Mouse (Mus musculus) layer of hippocampus, postnatal 25 days (tissue): Measurements from ENCODE around the gene Ddx28. TPM values are rescaled to one million over a fixed set of nuclear protein-coding genes. Genes with fewer than 3 reads are reported as not detected.

Source experiments
- DNase-seq, 2 experiments: peaks; one replicate each; pipeline ENCODE4 v3.0.0; 2022; ENCODE audit warnings: mixed read lengths in 2 of 2, low spot score in 1 of 2; ENCODE audit errors: extremely low spot score in 1 of 2
- total RNA-seq, 2 experiments: library from RNA; stranded (reverse); gene quantifications; 2 replicates each; pipeline ENCODE4 v1.2.3; 2021

The Ddx28 gene
- 10 to 100 TPM; 13.9 TPM for total RNA-seq

DNA sequence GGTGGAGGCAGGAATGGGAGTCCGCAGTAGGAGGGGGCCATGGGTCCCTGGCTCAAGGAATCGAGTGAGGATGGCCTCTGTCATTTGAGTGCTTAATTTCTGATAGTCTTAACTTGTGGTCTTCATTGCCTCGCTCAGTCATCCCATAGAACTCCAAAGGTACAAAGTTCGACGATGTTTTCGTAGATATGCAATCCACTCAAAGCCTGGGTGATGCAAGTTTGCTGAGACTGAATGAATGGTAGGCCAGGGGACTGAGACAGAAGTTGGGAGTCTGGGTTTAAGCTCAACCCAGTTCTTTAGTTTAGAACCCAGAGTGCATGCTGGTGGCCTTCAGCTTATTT is at the start of gene Ddx28:
Gene Ddx28 (minus strand): TSS at position 240 of the 344 bp plus-strand sequence.
- no peak for DNase-seq

DNA sequence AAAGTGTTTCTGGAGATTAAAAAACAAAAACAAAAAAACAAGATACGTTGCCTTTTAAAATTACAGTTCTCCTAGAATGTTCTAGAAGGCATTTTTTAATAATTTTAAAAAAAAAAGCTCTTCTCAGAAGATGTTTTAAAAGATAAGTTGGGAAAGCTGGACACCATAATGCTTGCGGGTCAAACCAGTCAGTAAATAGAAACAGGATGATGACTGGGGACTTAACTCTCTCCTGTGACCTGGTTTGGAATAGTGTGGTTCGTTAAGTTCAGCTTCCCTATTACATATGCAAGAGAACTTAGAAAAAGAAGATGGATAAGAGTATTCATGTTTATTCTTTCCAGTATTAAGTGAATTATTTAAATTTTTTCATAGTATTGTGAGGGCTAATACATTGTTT is 48.8 kb upstream of the Ddx28 start:
- DNase-seq, result no peak

DNA sequence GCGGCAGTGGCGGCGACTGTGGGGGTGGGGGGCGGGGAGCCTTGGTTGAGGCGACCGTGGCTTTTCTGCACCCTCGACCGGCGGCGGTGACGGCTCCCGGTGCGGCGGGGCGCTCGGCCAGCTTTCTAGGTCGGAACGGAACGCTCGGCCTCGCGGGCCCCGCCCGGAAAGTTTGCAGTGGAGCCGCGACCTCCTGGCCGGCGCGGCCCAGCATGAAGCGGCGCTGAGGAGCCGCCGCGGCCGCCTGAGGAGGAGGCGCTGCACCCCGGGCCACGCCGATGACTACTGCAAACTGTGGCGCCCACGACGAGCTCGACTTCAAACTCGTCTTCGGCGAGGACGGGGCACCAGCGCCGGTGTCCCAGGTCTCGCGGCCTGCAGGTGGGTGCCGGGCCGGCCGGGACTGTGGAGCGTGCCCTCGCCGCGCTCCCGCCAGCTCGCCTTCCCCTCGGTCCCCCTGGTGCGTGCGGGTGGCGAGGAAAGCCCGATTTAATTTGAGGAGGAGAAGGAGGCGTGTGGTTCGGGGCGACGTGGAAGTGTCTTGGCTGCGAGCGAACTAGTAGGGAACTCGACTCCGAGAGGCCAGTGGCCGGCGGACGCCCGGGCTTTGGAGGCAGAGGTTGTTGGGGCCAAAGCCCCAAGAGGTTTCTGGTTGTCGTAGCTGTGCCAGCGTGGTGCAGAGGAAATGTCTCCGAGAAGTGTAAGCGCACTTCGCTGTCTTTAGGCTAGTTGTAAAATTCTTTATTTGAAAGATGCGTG is 48.1 kb upstream of the Ddx28 start:
- DNase-seq, result peak in 1 of 2 experiments; percentile 43

DNA sequence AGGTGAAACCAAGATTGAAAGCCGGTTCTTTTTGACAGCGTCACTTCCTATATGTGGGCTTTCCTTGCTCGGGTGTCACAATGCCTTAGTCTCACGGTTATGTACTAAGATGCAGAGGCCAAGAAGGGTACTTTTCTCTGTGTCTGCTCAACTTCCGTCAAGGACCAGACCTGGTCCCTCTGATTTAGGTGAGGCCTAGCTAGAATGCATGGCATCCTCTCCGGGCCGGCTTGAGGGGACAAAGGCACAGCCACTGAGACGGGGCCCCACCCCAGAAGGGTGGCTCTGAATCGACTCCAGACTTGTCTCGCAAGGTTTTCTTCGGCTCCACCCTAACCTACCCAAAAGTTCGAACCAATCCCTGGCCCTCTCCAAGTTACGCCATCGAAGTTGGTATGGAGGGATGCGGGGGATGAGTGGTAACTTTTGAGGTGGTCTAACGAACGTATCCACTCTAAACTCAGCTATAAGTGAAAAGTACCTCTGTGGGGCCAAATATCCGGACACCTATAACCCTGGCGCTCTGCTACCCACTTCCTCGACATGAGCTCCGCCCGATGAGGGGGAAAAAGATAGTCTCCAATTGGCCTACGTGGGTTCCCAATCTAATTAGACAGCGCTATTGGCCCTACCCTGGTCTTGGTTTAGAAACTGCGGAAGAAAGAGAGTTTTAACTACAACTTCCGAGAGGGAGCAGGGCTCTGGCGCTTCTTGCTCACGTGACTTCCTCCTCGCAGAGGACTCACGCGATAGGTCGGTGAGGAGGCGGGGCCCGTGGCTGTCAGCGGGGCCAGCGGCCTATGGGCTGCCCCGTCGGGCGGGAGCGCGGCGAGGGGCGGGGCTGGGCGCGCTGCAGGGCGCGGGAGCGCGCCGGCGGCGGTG is 47.3 kb upstream of the Ddx28 start, which contains the start of gene Nfatc3:
Gene Nfatc3 (plus strand): TSS at position 110 of the 882 bp plus-strand sequence.
- DNase-seq, result peak; percentile 78 to 83

DNA sequence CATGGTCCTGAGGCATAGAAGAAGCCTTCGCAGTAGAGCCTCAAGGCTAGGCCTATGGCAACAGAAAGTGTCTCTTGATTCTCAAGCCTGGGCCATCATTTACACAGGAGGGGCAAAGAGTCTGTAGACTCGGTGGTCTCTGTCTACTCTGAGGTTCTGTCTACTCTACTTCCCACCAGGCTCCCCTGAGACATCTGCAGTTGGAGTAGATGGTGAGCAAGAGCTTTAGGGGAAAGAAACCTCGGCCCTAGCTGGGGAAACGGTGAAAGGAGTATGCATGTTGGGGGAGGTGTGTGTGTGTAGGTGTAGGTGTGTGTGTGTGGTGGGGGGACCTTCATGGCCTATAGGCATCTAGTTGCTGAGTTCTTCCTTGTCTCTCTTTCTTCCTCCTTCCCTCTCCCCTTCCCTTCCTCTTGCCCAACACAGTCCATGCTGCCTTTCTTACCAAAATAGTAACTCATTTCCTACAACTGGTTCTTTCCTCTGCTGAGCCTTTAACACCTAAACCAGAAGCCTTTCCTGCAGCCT is 44.8 kb upstream of the Ddx28 start:
- no peak for DNase-seq

DNA sequence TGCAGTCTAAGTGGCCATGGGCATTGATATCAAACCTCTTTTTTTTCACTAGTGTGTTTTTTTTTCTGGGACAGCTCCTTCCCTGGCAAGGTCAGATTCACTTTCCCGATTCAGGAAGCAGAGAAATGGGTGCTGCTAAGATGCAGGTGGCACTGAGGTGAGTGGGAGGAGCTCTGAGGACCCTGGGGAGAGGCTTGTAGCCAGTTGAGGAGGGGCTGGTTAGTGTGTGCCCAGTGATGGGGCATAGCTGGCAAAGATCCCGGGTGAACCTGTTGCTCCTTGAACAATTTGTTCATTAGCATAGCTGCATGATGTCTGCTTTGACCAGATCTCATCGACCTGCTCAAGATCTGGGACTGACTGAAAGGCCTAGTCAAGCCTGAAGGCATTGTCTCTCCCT is 43.4 kb upstream of the Ddx28 start:
- DNase-seq, result no peak

DNA sequence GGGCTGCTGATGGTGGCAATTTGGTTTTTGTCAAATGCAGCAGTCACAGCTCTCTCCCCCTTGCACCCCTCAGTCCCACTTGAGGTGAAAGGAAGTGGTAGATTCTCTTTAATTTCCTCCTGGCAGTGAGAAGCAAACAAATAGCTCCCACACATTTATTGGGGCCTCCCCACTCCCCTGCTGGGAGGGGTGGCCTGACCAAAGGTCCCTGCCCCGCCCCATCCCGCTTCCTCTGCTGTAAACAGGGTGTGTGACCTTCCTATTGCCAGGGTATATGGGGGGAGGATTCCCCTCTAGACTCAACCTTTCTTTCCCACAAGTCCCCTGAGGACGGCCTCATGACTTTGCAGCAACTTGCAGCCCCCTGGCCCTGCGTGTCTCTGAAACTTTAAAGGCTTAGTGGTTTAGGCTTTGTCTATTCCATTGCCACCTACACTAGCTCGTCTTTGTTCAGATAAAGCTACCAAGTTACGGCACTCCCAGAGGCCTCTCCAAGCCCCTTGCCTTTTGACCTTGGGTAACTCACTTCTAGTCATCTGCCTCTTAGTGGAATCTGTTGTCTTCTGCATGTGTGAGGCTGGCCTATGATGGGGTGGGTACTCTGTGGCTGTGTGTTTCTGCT is 42.6 kb upstream of the Ddx28 start:
- DNase-seq, result no peak

DNA sequence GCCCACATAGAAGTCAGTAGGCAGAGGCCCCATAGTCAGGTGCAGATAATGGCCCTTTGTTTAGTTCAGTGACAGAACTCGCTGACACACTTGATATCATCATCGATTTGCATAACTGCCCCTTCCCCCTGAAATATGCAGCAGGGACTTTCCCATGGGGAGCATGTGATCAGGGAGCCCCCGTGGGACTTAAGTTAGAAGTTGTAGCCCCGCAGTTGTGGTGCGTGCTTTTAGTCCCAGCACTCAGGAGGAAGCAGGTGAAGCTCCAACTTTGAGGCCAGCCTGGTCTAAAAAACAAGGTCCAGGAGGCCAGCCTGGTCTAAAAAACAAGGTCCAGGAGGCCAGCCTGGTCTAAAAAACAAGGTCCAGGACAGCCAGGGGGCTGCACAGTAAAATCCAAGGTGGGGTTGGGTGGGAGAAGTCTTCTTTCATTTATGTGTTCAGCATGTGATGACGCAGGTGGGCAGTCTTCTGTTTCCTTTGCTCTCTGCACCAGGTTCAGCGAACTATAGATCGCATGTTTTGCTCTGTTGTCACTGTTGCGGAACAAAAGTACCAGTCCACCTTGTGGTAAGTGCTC is 40.9 kb upstream of the Ddx28 start:
- DNase-seq, result no peak

DNA sequence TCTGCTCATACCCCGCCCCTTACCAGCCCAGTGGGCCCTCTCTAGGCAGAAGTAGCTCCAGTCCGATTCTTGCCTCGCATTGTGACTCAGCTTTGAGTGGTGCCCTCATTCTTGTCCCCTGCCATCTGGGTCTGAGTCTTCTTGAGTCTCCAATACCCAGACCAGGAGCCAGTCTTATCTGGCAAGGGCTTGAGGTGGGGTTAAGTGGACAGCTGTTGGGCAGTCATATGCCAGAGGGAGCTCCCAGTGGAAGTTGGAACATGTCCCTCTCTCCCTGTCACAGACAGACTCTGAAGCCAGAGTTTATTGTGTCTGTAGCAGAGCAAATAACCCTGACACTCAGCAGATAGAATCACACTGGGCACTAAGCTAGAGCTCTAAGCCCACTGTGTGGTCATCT is 39.4 kb upstream of the Ddx28 start:
- no peak for DNase-seq

DNA sequence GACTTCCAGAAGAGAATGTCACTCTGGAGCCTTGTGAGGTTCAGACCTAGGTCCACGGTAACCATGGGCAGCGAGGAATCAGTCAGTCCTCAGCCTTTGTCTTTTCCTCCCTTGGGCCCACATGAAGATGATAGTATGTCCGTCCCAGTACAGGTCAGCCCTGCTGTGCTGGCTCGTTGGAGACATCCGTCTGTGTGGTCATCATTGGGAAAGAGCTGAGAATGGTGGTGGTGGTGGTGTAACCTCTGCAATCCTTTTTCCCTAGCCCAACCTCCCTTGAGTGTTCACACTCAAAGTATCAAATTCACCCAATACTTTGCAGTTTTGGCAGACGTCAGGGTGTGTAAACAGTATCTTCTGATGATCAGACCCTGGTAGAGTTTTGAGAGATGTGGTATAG is 38.2 kb upstream of the Ddx28 start:
- DNase-seq, result no peak

DNA sequence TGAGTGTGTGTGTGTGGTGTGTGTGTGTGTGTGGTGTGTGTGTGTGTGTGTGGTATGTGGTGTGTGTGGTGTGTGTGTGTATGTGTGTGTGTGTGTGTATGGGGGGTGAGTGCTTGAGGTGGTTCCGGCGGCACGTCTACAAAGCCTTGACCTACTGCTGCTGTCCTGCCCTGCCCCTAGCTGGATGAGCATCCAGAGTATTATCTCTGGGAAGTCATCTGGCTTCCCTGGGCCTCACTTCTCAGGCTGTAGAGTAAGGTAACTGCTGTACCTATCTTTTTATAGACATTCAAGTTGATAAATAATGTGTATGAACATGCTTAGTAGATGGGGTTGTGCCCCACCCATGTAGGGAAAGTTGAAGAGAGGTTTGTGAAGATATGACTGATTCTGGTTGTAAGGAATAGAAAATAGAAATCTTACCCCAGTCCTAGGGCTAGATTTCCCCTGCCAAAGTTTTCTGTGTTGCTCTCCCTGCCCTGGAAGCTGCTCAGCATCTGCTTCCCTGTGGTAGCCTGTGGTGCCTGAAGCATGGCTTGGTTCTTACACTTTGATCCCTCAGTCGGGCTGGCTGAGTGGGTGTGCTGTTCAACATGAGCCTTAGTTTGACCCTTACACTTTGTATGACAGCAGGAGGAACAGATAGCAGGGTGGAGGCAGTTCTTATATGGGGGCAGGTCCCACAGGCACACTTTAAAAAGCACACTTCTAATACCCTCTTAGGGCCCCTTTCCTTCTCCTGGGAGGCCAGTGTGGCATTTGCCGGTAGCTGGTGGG is 36.4 kb upstream of the Ddx28 start:
- DNase-seq, result no peak

DNA sequence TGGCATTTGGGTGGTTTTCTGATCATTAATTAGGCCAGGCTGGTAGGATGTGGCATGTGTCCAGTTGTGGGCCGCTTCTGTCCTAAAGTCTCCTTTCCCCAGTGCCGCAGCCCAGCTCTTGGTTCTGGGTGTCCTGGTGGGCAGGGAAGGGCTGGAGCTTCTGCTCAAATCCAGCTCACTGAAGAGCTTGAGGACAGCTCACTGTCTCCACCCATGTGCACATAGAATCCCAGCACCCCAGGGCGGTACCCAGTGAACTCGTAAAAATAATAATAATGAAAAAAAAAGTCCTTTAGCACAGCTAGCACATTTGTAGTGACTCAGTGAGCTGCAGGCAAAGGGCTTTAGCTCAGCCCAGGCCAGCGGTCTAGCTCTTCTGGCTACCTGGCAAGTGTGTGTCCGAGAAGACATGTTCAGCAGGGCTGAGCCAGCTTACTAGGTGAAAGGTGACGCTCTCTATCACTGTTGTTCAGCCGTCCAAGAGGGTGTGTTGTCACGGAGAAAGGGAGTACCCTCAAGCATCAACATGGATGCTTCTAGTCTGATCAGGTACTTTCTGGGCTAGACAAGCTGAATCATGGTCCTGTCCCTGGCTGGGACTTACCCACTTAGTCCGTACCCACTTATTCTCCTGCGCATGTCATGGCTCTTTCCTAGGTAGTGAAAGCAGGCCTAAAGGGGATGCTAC is 35.3 kb upstream of the Ddx28 start:
- DNase-seq, result no peak

DNA sequence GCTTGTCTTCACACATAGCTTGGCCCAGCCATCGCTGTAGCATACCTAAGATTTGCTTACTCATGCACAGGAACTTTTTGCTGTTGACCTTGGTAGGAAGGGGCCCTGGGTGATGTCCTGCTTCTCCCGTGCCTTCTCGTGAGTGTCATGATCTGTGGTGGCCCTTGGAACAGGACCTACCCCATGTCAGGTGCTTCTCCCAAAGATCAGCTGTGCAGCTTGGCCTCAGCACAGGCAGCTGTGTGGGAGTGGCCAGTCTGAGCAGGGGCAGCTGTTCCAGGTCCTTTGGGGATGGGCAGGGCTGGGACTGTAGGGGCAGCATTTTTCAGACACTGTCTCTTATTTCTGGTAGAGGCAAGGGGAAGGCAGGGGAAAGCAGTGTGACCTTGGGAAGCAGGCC is 32.5 kb upstream of the Ddx28 start:
- no peak for DNase-seq

DNA sequence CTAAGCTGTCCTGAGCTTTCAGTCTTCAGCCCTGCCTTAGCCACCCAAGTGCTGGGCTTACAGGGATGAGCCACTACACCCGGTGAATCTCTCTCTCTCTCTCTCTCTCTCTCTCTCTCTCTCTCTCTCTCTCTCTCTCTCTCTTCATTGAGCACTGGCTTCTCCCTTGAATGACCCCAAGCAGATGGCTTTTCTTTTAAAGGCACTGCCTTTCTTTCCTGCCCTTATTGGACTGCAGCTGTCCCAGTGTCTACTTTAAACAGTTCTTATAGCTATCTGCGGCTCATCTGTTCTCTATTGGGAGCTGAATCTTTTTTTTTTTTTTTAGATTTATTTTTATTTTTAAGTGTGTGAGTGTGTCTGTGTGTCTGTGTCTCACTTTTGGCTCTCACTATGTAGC is 31.4 kb upstream of the Ddx28 start:
- DNase-seq, result no peak

DNA sequence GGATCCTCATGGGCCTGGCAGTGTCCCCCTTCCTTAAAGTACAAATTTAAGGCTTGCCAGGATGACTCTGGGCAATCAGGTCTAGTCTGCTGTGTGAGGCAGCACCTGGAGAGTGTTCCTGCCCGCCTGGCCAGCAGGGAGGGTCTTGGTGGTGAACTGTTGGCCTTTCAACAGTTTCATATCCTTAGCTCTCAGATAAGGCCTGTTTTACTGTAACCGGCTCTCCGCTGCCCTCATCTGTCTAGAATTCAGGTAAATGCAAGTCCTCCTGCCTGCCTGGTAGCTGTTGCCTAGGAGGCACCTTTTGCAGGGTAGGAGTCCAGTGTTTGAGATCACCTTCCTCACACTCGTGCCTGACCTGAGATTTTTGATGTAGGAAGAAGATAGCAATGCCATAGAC is 28.5 kb upstream of the Ddx28 start:
- DNase-seq, result no peak

DNA sequence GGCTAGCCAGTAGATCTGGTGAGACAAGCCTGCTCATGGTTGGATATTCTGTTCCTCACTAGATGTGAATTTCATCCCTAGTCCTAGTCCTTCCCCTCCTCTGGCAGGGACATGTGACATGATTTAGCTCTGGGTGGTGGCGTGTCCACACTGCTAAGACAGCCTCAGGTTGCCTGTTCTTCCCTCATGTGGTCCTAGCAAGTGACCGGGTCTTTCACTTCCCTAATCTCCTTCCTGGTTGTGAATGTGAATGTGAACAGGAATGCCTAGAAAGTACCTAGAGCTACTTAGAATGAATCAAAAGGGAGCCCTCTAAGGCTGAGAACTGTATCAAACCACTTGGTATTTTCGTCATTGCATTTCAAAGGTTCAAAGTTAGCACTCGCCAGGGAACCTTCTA is 27.9 kb upstream of the Ddx28 start:
- no peak for DNase-seq

DNA sequence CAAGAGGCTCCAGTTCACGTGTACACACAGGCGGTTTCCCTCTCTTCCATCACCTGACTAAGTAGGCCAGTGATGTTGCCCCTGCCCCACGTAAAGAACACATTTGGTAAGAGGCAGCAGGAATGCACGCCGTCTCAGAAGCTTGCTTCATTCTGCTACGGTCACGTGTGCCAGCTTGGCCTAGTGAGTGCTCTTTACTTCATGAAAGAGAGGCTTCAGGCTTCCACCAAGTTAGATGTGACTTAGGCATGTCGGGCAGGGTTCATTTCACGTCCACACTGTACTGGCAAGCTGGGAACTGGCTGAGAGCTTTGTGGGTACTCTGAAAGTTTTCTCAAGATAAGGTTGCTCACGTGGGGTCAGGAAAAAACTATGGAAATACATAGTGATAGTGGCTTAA is 27.0 kb upstream of the Ddx28 start:
- DNase-seq, result no peak

DNA sequence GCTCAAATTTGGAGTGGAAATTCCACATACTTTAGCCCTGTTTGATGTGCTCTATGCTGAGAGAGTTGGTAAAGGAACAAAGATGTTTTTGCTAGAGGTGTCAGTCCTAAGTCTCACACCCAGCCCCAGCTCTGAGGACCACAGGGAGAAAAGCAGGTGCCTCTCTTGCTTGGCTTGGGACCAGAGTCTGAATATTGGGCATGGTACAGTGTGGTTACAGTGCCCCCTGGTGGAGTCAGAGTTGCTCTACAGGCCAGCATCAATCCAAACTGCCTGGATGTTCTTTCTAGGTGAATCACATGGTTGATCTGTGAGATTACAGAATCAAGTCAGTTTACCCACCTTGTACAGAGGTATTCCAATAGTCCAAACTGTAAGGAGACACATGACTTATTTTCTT is 10.8 kb upstream of the Ddx28 start:
- DNase-seq, result peak; percentile 65 to 89

DNA sequence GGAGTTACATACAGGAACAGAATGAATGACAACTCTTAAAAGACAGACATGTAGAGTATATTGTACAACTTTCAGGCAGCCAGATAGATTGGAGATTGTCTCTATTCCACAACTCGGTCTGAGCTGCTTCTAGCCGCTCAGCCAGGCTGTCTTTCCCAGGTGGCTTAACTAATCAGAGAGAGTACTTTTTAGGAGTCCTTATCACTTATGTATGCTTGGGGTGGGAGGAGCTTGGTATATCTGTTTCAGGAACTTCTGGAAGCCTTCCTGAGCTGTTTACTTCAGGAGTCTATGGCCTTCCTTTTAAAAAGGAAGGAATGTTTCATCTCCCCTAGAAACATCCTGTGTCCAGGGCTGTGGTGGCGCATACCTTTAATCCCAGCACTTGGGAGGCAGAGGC is 6.4 kb upstream of the Ddx28 start:
- no peak for DNase-seq
